Mouse (Mus musculus) forebrain, embryonic 14.5 days (tissue): ENCODE results near the gene Dnajc4. TPM values are rescaled to one million over a fixed set of nuclear protein-coding genes. Genes with fewer than 3 reads are reported as not detected.
A peak's percentile ranks its signal among the peaks of the same experiment; 100 is the strongest.

ENCODE experiments used
- ATAC-seq: fragments of 200-750 bp; cut with Nextera tagmentation; 2 replicates; pipeline ENCODE4 v1.8.0; 2017; ENCODE audit warnings: mild to moderate bottlenecking, moderate library complexity
- DNase-seq: peaks from one replicate; pipeline ENCODE4 v3.0.0-alpha.2; 2015; ENCODE audit warnings: low spot score
- H3K27ac ChIP-seq: fragments of 300-500 bp; sonication (generic); 2 replicates; pipeline ENCODE4 v1.5.1; 2014; ENCODE audit warnings: low read depth, mild to moderate bottlenecking, control low read depth, low read length, moderate library complexity
- H3K27me3 ChIP-seq: fragments of 300-500 bp; sonication (generic); replicated peaks from 2 replicates; pipeline ENCODE4 v1.6.1; 2014; ENCODE audit warnings: low read length, control low read depth, mixed read lengths; ENCODE audit not compliant: control insufficient read depth, insufficient read depth
- H3K36me3 ChIP-seq: fragments of 300-500 bp; sonication (generic); 2 replicates; pipeline ENCODE4 v1.6.1; 2014; ENCODE audit warnings: low read length, control low read depth; ENCODE audit not compliant: control insufficient read depth, insufficient read depth
- H3K4me1 ChIP-seq: fragments of 300-500 bp; sonication (generic); 2 replicates; pipeline ENCODE4 v1.6.1; 2014; ENCODE audit warnings: antibody characterized with exemption, low read length, control low read depth; ENCODE audit not compliant: control insufficient read depth, insufficient read depth
- H3K4me2 ChIP-seq: fragments of 300-500 bp; sonication (generic); 2 replicates; pipeline ENCODE4 v1.6.1; 2014; ENCODE audit warnings: mild to moderate bottlenecking, control low read depth, low read length
- H3K4me3 ChIP-seq: fragments of 300-500 bp; sonication (generic); 2 replicates; pipeline ENCODE4 v1.5.1; 2014; ENCODE audit warnings: low read depth, low read length, control low read depth
- H3K9ac ChIP-seq: fragments of 300-500 bp; sonication (generic); 2 replicates; pipeline ENCODE4 v1.6.1; 2014; ENCODE audit warnings: mild to moderate bottlenecking, low read length, control low read depth, moderate library complexity
- H3K9me3 ChIP-seq: fragments of 300-500 bp; sonication (generic); replicated peaks from 2 replicates; pipeline ENCODE4 v1.6.1; 2016; ENCODE audit warnings: low read length, control low read depth, mixed read lengths; ENCODE audit not compliant: control insufficient read depth
- WGBS: fragments of 180-500 bp; shearing (Covaris S2); extraction: QIAGEN DNeasy Blood & Tissue Kit; methylation state at CpG from one replicate; pipeline ENCODE4 v1.1.7; 2014; 5-methylcytosine and 5-hydroxymethylcytosine counted together
- polyA plus RNA-seq: library from polyadenylated mRNA; unstranded; fragments of >200 nt; fragmentation: Nextera tagmentation; extraction: Ambion mirVana; gene quantifications from 2 replicates; pipeline ENCODE4 v1.2.1, GENCODE M21; 2014

Gene Dnajc4
- polyA plus RNA-seq, result 22.5 and 25.2 TPM in 2 replicates

GRCm38 (mm10) chr19:6992011-6992858, at the start of gene Dnajc4:
TSS of gene Dnajc4 (minus strand) at chr19:6992572.
- H3K27me3 ChIP-seq, result no peaks in the 10 kb centered on the region
- H3K9me3 ChIP-seq, result no peaks in the 10 kb centered on the region
- H3K27ac ChIP-seq, result peak within 1 kb of the TSS; percentile 16; the same call in 1 of the 2 replicates
- WGBS, result 3% methylated on average over 37 of the region's 37 CpGs
- peak within 1 kb of the TSS; percentile 45 for H3K4me3 ChIP-seq
- peak within 1 kb of the TSS; percentile 66 for H3K4me2 ChIP-seq
- ATAC-seq (peak; percentile 96), DNase-seq (peak; percentile 99)
- H3K4me1 ChIP-seq, result peaks cover 29% of the 10 kb centered on the region
- H3K36me3 ChIP-seq, result no peaks in the 10 kb centered on the region
- peak within 1 kb of the TSS; percentile 75 for H3K9ac ChIP-seq

- Histone ChIP-seq H3K9ac (peak overlapping the region; percentile 84; the same call in 1 of the 2 replicates), H3K4me1 (peaks cover 17% of the 10 kb centered on the region), H3K27me3 (no peaks in the 10 kb centered on the region), H3K27ac (no peak overlapping the region), H3K36me3 (peaks cover 3% of the 10 kb centered on the region; the same call in 1 of the 2 replicates), H3K4me2 (no peak overlapping the region), H3K9me3 (no peaks in the 10 kb centered on the region), H3K4me3 (no peak overlapping the region)
- ATAC-seq (no peak), DNase-seq (no peak)
- 81% methylated on average over 2 of the region's 2 CpGs for WGBS
These were observed 48.8 kb upstream of the Dnajc4 start for GRCm38 (mm10) chr19:7041171-7041570.

- Histone ChIP-seq H3K36me3 (peaks cover 3% of the 10 kb centered on the region; the same call in 1 of the 2 replicates), H3K27ac (peak overlapping the region; percentile 97), H3K4me3 (peak overlapping the region; percentile 46), H3K4me2 (peak overlapping the region; percentile 89), H3K9me3 (no peaks in the 10 kb centered on the region), H3K27me3 (no peaks in the 10 kb centered on the region), H3K4me1 (peaks cover 17% of the 10 kb centered on the region), H3K9ac (peak overlapping the region; percentile 84)
- WGBS, result 23% methylated on average over 13 of the region's 13 CpGs
- ATAC-seq (no peak), DNase-seq (peak; percentile 20)
These were observed 48.3 kb upstream of the Dnajc4 start for GRCm38 (mm10) chr19:7040637-7041130.

DNA sequence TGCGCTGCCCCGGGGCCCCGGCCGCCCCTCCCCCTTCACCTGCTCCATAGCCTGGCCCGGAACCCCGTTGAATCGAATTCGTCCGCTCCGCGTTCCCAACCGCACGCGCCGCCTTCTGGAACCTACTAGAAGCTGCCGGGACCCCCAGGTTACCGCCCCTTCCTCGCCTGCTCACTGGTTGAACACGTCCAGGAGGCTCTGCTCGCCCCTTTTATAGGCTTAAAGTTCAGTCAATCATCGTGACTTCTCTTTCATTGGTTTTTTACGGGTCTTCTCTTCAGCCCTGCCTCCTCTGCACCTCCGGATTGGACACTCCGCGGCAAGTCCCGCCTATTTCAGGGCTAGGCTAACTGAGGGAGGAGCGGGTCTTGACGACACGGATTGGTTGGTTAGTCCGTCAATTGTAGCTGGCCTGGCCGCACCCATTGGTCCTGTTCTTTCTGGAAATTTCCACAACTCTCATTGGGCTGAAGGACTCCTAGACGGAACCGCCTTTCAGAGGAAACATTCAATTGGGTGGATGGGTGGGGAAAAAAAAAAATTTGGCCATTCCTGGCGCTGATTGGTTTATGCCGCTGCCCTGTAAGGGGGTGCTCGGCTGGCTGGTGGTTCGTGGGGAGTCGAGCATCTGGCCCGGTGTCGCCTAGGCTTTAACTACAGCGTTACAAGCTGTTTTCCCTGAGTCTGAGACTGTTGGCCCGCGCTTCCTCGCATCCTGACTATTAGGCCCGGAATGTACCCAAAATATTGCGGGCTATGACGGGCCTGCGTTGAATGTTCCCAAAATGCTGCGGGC, 47.7 kb upstream of the Dnajc4 start, which contains the start of gene Stip1:
TSS of gene Stip1 (minus strand) at position 127 of the 796 bp plus-strand sequence.
- Histone ChIP-seq H3K4me1 (peaks cover 17% of the 10 kb centered on the region), H3K4me3 (peak within 1 kb of the TSS; percentile 92), H3K9ac (peak within 1 kb of the TSS; percentile 95), H3K36me3 (peaks cover 9% of the 10 kb centered on the region), H3K27ac (peak within 1 kb of the TSS; percentile 97), H3K4me2 (peak within 1 kb of the TSS; percentile 89), H3K9me3 (no peaks in the 10 kb centered on the region), H3K27me3 (no peaks in the 10 kb centered on the region)
- peak; percentile 100 for DNase-seq
- ATAC-seq, result peak; percentile 99
- under 1% methylated on average over 47 of the region's 49 CpGs for WGBS

GRCm38 (mm10) chr19:7039088-7039720, 46.8 kb upstream of the Dnajc4 start:
- H3K9ac ChIP-seq, result peak overlapping the region; percentile 95
- H3K36me3 ChIP-seq, result peaks cover 17% of the 10 kb centered on the region
- peaks cover 17% of the 10 kb centered on the region for H3K4me1 ChIP-seq
- H3K27me3 ChIP-seq, result no peaks in the 10 kb centered on the region
- peak overlapping the region; percentile 88 for H3K27ac ChIP-seq
- H3K4me2 ChIP-seq, result peak overlapping the region; percentile 87
- DNase-seq, result peak; percentile 51
- H3K9me3 ChIP-seq, result no peaks in the 10 kb centered on the region
- peak overlapping the region; percentile 92 for H3K4me3 ChIP-seq
- WGBS, result 1% methylated on average over 35 of the region's 35 CpGs
- peak; percentile 24 for ATAC-seq

DNA sequence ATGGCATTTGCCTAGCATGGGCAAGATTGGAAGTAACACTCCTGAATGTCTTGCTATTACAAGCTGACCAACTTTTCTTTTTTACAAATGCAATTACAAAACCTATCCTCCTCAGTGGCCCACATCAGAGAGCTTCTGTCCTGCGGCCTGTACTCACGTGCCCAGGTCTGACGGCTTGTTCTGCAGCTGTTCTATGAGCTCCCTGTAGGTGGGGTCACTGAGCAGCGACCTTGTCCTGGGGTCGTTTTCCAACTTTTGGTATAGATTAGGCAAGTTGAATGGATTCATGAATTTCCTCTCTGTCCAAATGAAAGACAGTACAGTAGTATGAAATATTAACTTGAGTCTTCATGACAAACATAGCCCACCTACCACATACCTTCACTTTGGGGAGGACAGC, 41.6 kb upstream of the Dnajc4 start:
- Histone ChIP-seq H3K36me3 (peaks cover 67% of the 10 kb centered on the region), H3K27ac (no peak overlapping the region), H3K4me3 (no peak overlapping the region), H3K9ac (no peak overlapping the region), H3K4me1 (peaks cover 11% of the 10 kb centered on the region), H3K4me2 (no peak overlapping the region), H3K9me3 (no peaks in the 10 kb centered on the region), H3K27me3 (no peaks in the 10 kb centered on the region)
- DNase-seq (no peak), ATAC-seq (no peak)
- 97% methylated on average over 5 of the region's 5 CpGs for WGBS

GRCm38 (mm10) chr19:7029531-7029930, 37.2 kb upstream of the Dnajc4 start:
- DNase-seq, result no peak
- H3K27me3 ChIP-seq, result no peaks in the 10 kb centered on the region
- WGBS, result 92% methylated on average over 5 of the region's 5 CpGs

DNA sequence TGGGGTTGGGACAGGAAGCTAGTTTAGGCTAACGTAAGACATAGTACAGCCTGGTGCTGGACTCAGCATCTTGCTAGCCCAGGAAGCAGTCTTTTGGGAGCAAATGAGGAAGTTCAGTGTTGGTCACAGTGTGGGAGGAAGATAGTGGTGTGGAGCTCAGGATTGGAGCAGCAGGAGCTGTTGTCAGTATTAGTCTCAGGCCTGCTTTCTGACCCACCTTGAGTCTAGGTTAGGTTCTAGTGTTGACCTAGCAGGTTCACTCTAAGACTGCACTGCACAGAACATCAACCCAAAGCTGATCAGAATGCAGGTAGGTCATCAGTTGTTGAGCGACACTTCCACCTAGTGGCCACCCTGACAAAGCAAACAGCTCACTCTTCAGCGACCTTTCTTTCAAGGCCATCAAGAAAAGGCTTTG, 27.9 kb upstream of the Dnajc4 start:
- Histone ChIP-seq H3K4me3 (no peak overlapping the region), H3K27ac (no peak overlapping the region), H3K27me3 (no peaks in the 10 kb centered on the region), H3K4me2 (no peak overlapping the region), H3K36me3 (peaks cover 81% of the 10 kb centered on the region), H3K9me3 (no peaks in the 10 kb centered on the region), H3K9ac (no peak overlapping the region), H3K4me1 (no peaks in the 10 kb centered on the region)
- 55% methylated on average over 3 of the region's 3 CpGs for WGBS
- DNase-seq (peak; percentile 69), ATAC-seq (no peak)

More at GRCm38 (mm10) chr19:7029531-7029930, 37.2 kb upstream of the Dnajc4 start:
- no peak for ATAC-seq
- Histone ChIP-seq H3K27ac (no peak overlapping the region), H3K9me3 (no peaks in the 10 kb centered on the region), H3K4me2 (no peak overlapping the region), H3K4me3 (no peak overlapping the region), H3K36me3 (peaks cover 96% of the 10 kb centered on the region), H3K9ac (no peak overlapping the region), H3K4me1 (no peaks in the 10 kb centered on the region)
